Mouse (Mus musculus) 416B (cell line): Measurements from ENCODE around the gene Man1a.

Source experiments
- DNase-seq: peaks from one replicate; pipeline ENCODE4 v3.0.0; 2011; ENCODE audit warnings: low read depth

Man1a gene

GRCm38 (mm10) chr10:53915719-53916118 lies 160.7 kb downstream of the Man1a start:
- no peak for DNase-seq

- no peak for DNase-seq
Observed at GRCm38 (mm10) chr10:53914974-53915609, 161.3 kb downstream of the Man1a start.

- peak; percentile 71 for DNase-seq
Observed at GRCm38 (mm10) chr10:53913546-53914312, 162.7 kb downstream of the Man1a start.

- peak; percentile 49 for DNase-seq
Observed at GRCm38 (mm10) chr10:53889512-53889911, 186.9 kb downstream of the Man1a start.

GRCm38 (mm10) chr10:53888382-53889110 lies 187.9 kb downstream of the Man1a start:
- peak; percentile 97 for DNase-seq

GRCm38 (mm10) chr10:53886475-53886874 lies 189.9 kb downstream of the Man1a start:
- DNase-seq: no peak

GRCm38 (mm10) chr10:53881310-53881709 lies 195.1 kb downstream of the Man1a start:
- DNase-seq: no peak

- peak; percentile 46 for DNase-seq
Observed at GRCm38 (mm10) chr10:53875896-53876295, 200.5 kb downstream of the Man1a start.

- DNase-seq: no peak
Observed at GRCm38 (mm10) chr10:53874191-53874590, 202.2 kb downstream of the Man1a start.

GRCm38 (mm10) chr10:53863486-53864357 lies 212.7 kb downstream of the Man1a start:
- DNase-seq: peak; percentile 88

GRCm38 (mm10) chr10:53859879-53860278 lies 216.5 kb downstream of the Man1a start:
- DNase-seq: peak; percentile 48

GRCm38 (mm10) chr10:53859224-53859623 lies 217.2 kb downstream of the Man1a start:
- DNase-seq: peak; percentile 54
